Mouse (Mus musculus): ENCODE measurements around the gene Fam189a1. TPM values are rescaled to one million over a fixed set of nuclear protein-coding genes. Genes with fewer than 3 reads are reported as not detected.

Fam189a1 gene
- polyA plus RNA-seq, 1 experiment from 2014 or later, result not detected

GRCm38 (mm10) chr7:65064096-65064495 lies 92.3 kb downstream of the Fam189a1 start:
- Histone ChIP-seq H3K9ac (no peak overlapping the region), H3K27ac (no peak overlapping the region), H3K9me3 (replicated peaks) (no peaks in the 10 kb centered on the region), H3K4me1 (no peaks in the 10 kb centered on the region), H3K4me3 (no peak overlapping the region), H3K27me3 (replicated peaks) (no peaks in the 10 kb centered on the region), H3K36me3 (no peaks in the 10 kb centered on the region), H3K4me2 (no peak overlapping the region)
- ATAC-seq, result no peak
- WGBS (ENCODE audit: insufficient replicate concordance), result 30% methylated on average over 3 of the region's 3 CpGs

GRCm38 (mm10) chr7:65060163-65060799 lies 96.1 kb downstream of the Fam189a1 start:
- H3K9me3 ChIP-seq (replicated peaks), result no peaks in the 10 kb centered on the region
- 65% methylated on average over 7 of the region's 7 CpGs for WGBS (ENCODE audit: insufficient replicate concordance)
- no peaks in the 10 kb centered on the region for H3K4me1 ChIP-seq
- H3K27ac ChIP-seq, result no peak overlapping the region
- no peak for ATAC-seq
- no peaks in the 10 kb centered on the region for H3K36me3 ChIP-seq
- H3K9ac ChIP-seq, result no peak overlapping the region
- no peaks in the 10 kb centered on the region for H3K27me3 ChIP-seq (replicated peaks)
- no peak overlapping the region for H3K4me3 ChIP-seq
- no peak overlapping the region for H3K4me2 ChIP-seq

GRCm38 (mm10) chr7:65056864-65057263 lies 99.5 kb downstream of the Fam189a1 start:
- no peak for ATAC-seq
- Histone ChIP-seq H3K4me3 (no peak overlapping the region), H3K27ac (no peak overlapping the region), H3K4me1 (no peaks in the 10 kb centered on the region), H3K9ac (no peak overlapping the region), H3K9me3 (replicated peaks) (no peaks in the 10 kb centered on the region), H3K4me2 (no peak overlapping the region), H3K27me3 (replicated peaks) (no peaks in the 10 kb centered on the region), H3K36me3 (no peaks in the 10 kb centered on the region)
- WGBS (ENCODE audit: insufficient replicate concordance), result 86% methylated on average over 6 of the region's 6 CpGs

- Histone ChIP-seq H3K4me1 (no peaks in the 10 kb centered on the region), H3K9me3 (replicated peaks) (no peaks in the 10 kb centered on the region), H3K36me3 (no peaks in the 10 kb centered on the region), H3K27me3 (replicated peaks) (no peaks in the 10 kb centered on the region), H3K4me3 (no peak overlapping the region), H3K9ac (no peak overlapping the region), H3K27ac (no peak overlapping the region), H3K4me2 (no peak overlapping the region)
- ATAC-seq, result no peak
- 21% methylated on average over 1 of the region's 1 CpGs for WGBS (ENCODE audit: insufficient replicate concordance)
Observed at GRCm38 (mm10) chr7:65051986-65052385, 104.4 kb downstream of the Fam189a1 start.

GRCm38 (mm10) chr7:65049236-65049954 lies 107.0 kb downstream of the Fam189a1 start:
- Histone ChIP-seq H3K4me3 (no peak overlapping the region), H3K4me2 (no peak overlapping the region), H3K36me3 (no peaks in the 10 kb centered on the region), H3K9ac (no peak overlapping the region), H3K27me3 (replicated peaks) (no peaks in the 10 kb centered on the region), H3K9me3 (replicated peaks) (no peaks in the 10 kb centered on the region), H3K4me1 (no peaks in the 10 kb centered on the region), H3K27ac (no peak overlapping the region)
- no peak for ATAC-seq
- 76% methylated on average over 18 of the region's 18 CpGs for WGBS (ENCODE audit: insufficient replicate concordance)

GRCm38 (mm10) chr7:65047700-65048099 lies 108.7 kb downstream of the Fam189a1 start:
- H3K4me3 ChIP-seq, result no peak overlapping the region
- no peak for ATAC-seq
- no peaks in the 10 kb centered on the region for H3K36me3 ChIP-seq
- H3K9me3 ChIP-seq (replicated peaks), result no peaks in the 10 kb centered on the region
- H3K9ac ChIP-seq, result no peak overlapping the region
- no peak overlapping the region for H3K4me2 ChIP-seq
- no peak overlapping the region for H3K27ac ChIP-seq
- WGBS (ENCODE audit: insufficient replicate concordance), result 55% methylated on average over 5 of the region's 5 CpGs
- H3K4me1 ChIP-seq, result no peaks in the 10 kb centered on the region
- H3K27me3 ChIP-seq (replicated peaks), result no peaks in the 10 kb centered on the region

GRCm38 (mm10) chr7:65046690-65047089 lies 109.7 kb downstream of the Fam189a1 start:
- H3K9me3 ChIP-seq (replicated peaks), result no peaks in the 10 kb centered on the region
- H3K4me1 ChIP-seq, result no peaks in the 10 kb centered on the region
- WGBS (ENCODE audit: insufficient replicate concordance), result 51% methylated on average over 4 of the region's 4 CpGs
- no peaks in the 10 kb centered on the region for H3K36me3 ChIP-seq
- no peak overlapping the region for H3K27ac ChIP-seq
- no peak overlapping the region for H3K9ac ChIP-seq
- H3K4me2 ChIP-seq, result no peak overlapping the region
- no peaks in the 10 kb centered on the region for H3K27me3 ChIP-seq (replicated peaks)
- H3K4me3 ChIP-seq, result no peak overlapping the region
- no peak for ATAC-seq

GRCm38 (mm10) chr7:65044280-65044679 lies 112.1 kb downstream of the Fam189a1 start:
- Histone ChIP-seq H3K4me1 (no peaks in the 10 kb centered on the region), H3K4me3 (no peak overlapping the region), H3K9ac (no peak overlapping the region), H3K27me3 (replicated peaks) (no peaks in the 10 kb centered on the region), H3K36me3 (no peaks in the 10 kb centered on the region), H3K9me3 (replicated peaks) (no peaks in the 10 kb centered on the region), H3K27ac (no peak overlapping the region), H3K4me2 (no peak overlapping the region)
- WGBS (ENCODE audit: insufficient replicate concordance), result 58% methylated on average over 6 of the region's 6 CpGs
- ATAC-seq, result no peak

GRCm38 (mm10) chr7:65041106-65041505 lies 115.3 kb downstream of the Fam189a1 start:
- Histone ChIP-seq H3K27ac (no peak overlapping the region), H3K9ac (no peak overlapping the region), H3K27me3 (replicated peaks) (no peaks in the 10 kb centered on the region), H3K9me3 (replicated peaks) (no peaks in the 10 kb centered on the region), H3K4me3 (no peak overlapping the region), H3K4me1 (no peaks in the 10 kb centered on the region), H3K36me3 (no peaks in the 10 kb centered on the region), H3K4me2 (no peak overlapping the region)
- no peak for ATAC-seq
- 74% methylated on average over 7 of the region's 7 CpGs for WGBS (ENCODE audit: insufficient replicate concordance)

- no peaks in the 10 kb centered on the region for H3K4me1 ChIP-seq
- no peak overlapping the region for H3K27ac ChIP-seq
- ATAC-seq, result no peak
- H3K4me2 ChIP-seq, result no peak overlapping the region
- no peaks in the 10 kb centered on the region; the same call in 1 of the 2 replicates for H3K9me3 ChIP-seq (replicated peaks)
- H3K9ac ChIP-seq, result no peak overlapping the region
- no peak overlapping the region for H3K4me3 ChIP-seq
- H3K27me3 ChIP-seq (replicated peaks), result no peaks in the 10 kb centered on the region
- no peaks in the 10 kb centered on the region for H3K36me3 ChIP-seq
- WGBS (ENCODE audit: insufficient replicate concordance), result 52% methylated on average over 7 of the region's 7 CpGs
Observed at GRCm38 (mm10) chr7:65031741-65032140, 124.6 kb downstream of the Fam189a1 start.

GRCm38 (mm10) chr7:65031195-65031594 lies 125.2 kb downstream of the Fam189a1 start:
- no peaks in the 10 kb centered on the region for H3K4me1 ChIP-seq
- WGBS (ENCODE audit: insufficient replicate concordance), result 65% methylated on average over 6 of the region's 6 CpGs
- no peaks in the 10 kb centered on the region for H3K27me3 ChIP-seq (replicated peaks)
- no peak overlapping the region for H3K9ac ChIP-seq
- no peak overlapping the region for H3K4me3 ChIP-seq
- H3K4me2 ChIP-seq, result no peak overlapping the region
- H3K36me3 ChIP-seq, result no peaks in the 10 kb centered on the region
- ATAC-seq, result no peak
- H3K27ac ChIP-seq, result no peak overlapping the region
- H3K9me3 ChIP-seq (replicated peaks), result no peaks in the 10 kb centered on the region; the same call in 1 of the 2 replicates

- H3K27me3 ChIP-seq (replicated peaks), result no peaks in the 10 kb centered on the region
- H3K27ac ChIP-seq, result no peak overlapping the region
- ATAC-seq, result no peak
- no peak overlapping the region for H3K4me3 ChIP-seq
- no peak overlapping the region for H3K9ac ChIP-seq
- no peak overlapping the region for H3K4me2 ChIP-seq
- 72% methylated on average over 16 of the region's 16 CpGs for WGBS (ENCODE audit: insufficient replicate concordance)
- H3K36me3 ChIP-seq, result no peaks in the 10 kb centered on the region
- H3K9me3 ChIP-seq (replicated peaks), result peaks cover 8% of the 10 kb centered on the region
- no peaks in the 10 kb centered on the region for H3K4me1 ChIP-seq
Observed at GRCm38 (mm10) chr7:65029985-65030384, 126.4 kb downstream of the Fam189a1 start.
